Mouse (Mus musculus) ES-Bruce4 (cell line): ENCODE results near the gene Rassf8.

ENCODE experiments used
- EP300 ChIP-seq: IDR thresholded peaks from 2 replicates; pipeline ENCODE4 v1.6.1; 2011; ENCODE audit warnings: low read depth, low read length; ENCODE audit not compliant: insufficient read depth
- POLR2A ChIP-seq: IDR thresholded peaks from one replicate; pipeline ENCODE4 v1.8.1; 2011; ENCODE audit warnings: low read length; ENCODE audit not compliant: insufficient read depth

DNA sequence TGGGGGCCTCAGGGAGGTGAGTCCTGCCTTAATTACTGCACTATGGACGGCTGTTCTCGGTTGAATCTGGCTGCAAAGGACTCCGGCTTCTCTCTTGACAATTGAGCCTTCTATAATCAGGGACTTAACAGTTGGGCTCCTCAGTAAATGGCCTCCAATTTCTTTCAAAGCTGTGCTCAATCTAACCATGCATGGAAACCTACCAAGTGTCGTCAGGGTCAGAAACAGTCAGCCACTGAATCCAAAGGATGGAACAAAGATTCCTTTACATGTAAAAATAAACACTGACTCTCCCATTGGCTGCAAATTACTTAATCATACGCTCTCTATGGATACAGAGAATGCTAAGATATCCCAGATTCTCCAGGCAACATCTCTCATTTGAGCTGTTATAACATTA is 12.6 kb upstream of the Rassf8 start:
- TF ChIP-seq EP300: no peak
- no peak for TF ChIP-seq POLR2A
